Mouse (Mus musculus) urinary bladder, adult 18-20 months (tissue): ENCODE measurements around the gene Hoxd13.
A peak's percentile ranks its signal among the peaks of the same experiment; 100 is the strongest.

ENCODE experiments used
- DNase-seq, 2 experiments: peaks; one replicate each; pipeline ENCODE4 v3.0.0; 2022; ENCODE audit warnings: low spot score in 2 of 2, mixed read lengths in 2 of 2

Hoxd13 gene

GRCm38 (mm10) chr2:74694066-74694465 lies 26.0 kb downstream of the Hoxd13 start:
- DNase-seq, result no peak

GRCm38 (mm10) chr2:74695383-74695782 lies 27.3 kb downstream of the Hoxd13 start:
- DNase-seq, result no peak

GRCm38 (mm10) chr2:74695813-74696430 lies 27.8 kb downstream of the Hoxd13 start:
- no peak for DNase-seq

GRCm38 (mm10) chr2:74696442-74697335 lies 28.6 kb downstream of the Hoxd13 start:
- DNase-seq, result no peak

GRCm38 (mm10) chr2:74697567-74698121 lies 29.5 kb downstream of the Hoxd13 start, which contains the start of gene Hoxd9:
TSS of gene Hoxd9 (plus strand) at chr2:74697727.
- DNase-seq, result peak; percentile 66 to 76

GRCm38 (mm10) chr2:74698201-74699052 lies 30.3 kb downstream of the Hoxd13 start:
- DNase-seq, result peak in 1 of 2 experiments; percentile 69

DNA sequence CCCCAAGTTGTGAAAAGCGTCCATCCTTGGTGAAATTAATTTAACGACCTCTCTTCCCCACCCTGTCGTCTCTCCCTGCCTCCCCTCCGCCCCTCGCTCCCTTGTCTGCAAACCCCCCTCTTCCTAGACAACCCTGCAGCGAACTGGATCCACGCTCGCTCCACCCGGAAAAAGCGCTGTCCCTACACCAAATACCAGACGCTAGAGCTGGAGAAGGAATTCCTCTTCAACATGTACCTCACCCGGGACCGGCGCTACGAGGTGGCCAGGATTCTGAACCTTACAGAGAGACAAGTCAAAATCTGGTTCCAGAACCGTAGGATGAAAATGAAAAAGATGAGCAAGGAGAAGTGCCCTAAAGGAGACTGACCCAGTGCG lies 30.9 kb downstream of the Hoxd13 start:
- no peak for DNase-seq

DNA sequence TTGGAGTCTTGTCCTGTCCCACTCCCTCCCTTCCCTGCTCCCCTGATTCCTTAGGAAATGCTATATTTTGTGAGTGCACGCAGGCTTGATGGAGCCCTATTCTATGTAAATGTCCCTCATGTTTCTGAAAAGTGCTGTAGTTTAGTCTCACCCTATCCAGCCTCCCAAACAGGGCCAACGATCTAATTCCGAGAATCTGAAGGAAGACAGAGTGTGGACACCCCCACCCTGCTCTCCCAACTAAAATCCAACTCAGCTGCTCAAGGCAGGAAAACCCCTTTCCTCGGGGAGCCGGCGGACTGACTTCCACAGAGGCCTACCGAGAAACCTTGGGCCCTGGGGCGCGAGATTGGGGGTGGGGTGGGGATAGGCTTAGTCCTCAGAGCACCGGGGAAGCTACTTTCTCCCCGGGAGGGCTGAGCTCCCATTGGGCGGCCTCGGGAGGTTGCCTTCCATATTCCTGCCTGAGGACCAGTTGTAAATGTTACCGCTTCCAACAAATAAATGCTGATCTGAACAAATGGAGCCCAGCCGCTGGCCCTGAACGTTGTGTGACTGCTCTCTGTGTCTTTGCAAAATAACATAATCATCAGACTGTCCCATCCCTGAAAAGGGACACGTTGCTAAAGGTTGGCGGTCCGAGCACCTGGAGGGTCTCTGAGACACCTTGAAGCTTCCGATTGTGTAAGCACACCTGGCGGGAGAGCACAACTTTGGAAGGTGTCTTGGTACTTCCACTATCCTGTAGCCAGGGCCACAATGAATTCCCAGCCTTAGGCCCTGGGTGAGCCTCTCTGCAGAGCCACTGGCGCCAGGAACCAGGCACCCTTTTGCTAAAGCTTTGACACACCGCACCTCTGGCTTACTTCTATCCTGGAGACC lies 31.8 kb downstream of the Hoxd13 start:
- no peak for DNase-seq

GRCm38 (mm10) chr2:74700546-74701112 lies 32.5 kb downstream of the Hoxd13 start:
- no peak for DNase-seq

GRCm38 (mm10) chr2:74701949-74702819 lies 34.1 kb downstream of the Hoxd13 start:
- peak; percentile 59 to 73 for DNase-seq

- DNase-seq, result no peak
These were observed 34.7 kb downstream of the Hoxd13 start for GRCm38 (mm10) chr2:74702820-74703219.

- DNase-seq, result no peak
These were observed 35.2 kb downstream of the Hoxd13 start for GRCm38 (mm10) chr2:74703317-74703716.

DNA sequence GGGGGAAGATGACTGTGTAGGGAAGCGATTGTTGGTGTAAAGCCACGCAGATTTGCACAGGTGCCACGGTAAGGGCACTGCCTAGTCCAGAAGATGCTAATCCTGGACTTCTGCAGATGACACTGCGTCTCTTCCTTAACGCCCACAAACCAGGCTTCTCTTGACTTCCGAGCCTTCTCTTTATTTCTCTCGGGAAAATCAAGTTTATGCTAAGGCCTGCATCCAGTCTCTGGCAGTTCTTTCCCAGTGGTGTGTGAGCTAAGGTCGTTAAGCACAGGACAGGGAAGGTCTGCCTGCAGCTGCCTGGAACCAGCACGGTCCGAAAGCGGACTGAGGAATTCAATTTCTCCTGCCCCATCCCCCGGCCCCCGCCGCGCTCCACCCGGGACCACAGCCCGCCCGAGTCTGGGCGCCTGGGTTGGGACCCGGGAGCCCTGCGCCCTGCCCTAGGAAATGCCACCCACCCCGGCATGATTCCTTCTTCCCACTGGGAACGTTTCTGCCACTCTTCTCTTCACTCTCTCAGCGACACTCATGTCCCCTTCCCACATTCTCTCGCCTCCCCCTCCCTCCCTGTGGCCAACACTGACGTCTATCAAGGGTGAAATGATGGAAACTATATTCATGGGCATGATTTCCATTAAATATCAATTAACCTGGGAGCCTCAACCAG lies 35.7 kb downstream of the Hoxd13 start:
- no peak for DNase-seq

DNA sequence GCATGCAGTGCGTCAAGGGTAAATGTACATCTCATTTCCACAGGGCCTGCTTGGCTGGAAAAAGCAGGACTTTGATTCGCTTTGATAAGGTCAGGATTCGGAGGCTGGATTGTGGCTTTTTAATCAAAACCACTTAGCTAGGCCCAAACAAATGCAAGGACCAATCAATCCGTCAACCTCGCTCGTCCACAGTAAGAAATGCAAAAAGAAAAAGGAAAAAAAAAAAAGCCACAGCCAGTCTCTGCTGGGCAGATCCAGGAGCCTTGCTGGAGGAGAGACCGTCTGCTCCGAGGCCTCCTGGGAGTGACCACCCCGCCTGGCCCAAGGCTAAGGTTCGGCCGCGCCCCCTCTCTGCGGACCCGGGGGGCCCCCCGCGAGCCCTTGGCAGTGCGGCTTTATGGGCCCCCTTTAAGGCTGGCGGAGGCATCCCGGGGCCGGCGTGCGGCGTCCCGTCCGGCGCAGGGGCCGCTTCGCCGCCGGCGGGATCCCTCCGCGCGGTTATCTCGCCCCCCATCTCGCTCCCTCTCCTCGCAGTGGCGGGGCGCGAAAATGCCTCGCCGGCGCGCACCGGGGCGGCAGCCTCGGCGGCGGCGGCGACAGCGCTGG lies 36.4 kb downstream of the Hoxd13 start, which contains the start of gene Hoxd8:
Gene Hoxd8 (plus strand): TSS at position 223 of the 606 bp plus-strand sequence.
- peak; percentile 63 to 85 for DNase-seq

GRCm38 (mm10) chr2:74704999-74705466 lies 36.9 kb downstream of the Hoxd13 start:
- DNase-seq, result peak in 1 of 2 experiments; percentile 62

GRCm38 (mm10) chr2:74705467-74706089 lies 37.5 kb downstream of the Hoxd13 start:
- peak in 1 of 2 experiments; percentile 61 for DNase-seq

- no peak for DNase-seq
These were observed 38.4 kb downstream of the Hoxd13 start for GRCm38 (mm10) chr2:74706393-74706960.
